Mouse (Mus musculus) forebrain, postnatal 0 days (tissue): ENCODE measurements at regions not wholly inside any gene's neighbourhood (a gene's known extent, or its start where the extent isn't known, plus 50 kb on each side); places are given as distances from the start of the nearest gene placed in this dataset.

Source experiments
- ATAC-seq: fragments of 200-750 bp; cut with Nextera tagmentation; 2 replicates; pipeline ENCODE4 v1.8.0; 2017; ENCODE audit warnings: mild to moderate bottlenecking, moderate library complexity
- DNase-seq: peaks from one replicate; pipeline ENCODE4 v3.0.0-alpha.2; 2015
- H3K27ac ChIP-seq: fragments of 300-500 bp; sonication (generic); 2 replicates; pipeline ENCODE4 v1.5.1; 2014; ENCODE audit warnings: low read depth, mild to moderate bottlenecking, antibody characterized with exemption, low read length, moderate library complexity, mixed read lengths
- H3K27me3 ChIP-seq: fragments of 300-500 bp; sonication (generic); 2 replicates; pipeline ENCODE4 v1.6.1; 2014; ENCODE audit warnings: mild to moderate bottlenecking, low read length, mixed read lengths; ENCODE audit not compliant: insufficient read depth
- H3K36me3 ChIP-seq: fragments of 300-500 bp; sonication (generic); 2 replicates; pipeline ENCODE4 v1.6.1; 2014; ENCODE audit warnings: mild to moderate bottlenecking, moderate library complexity; ENCODE audit not compliant: insufficient read depth
- H3K4me1 ChIP-seq: fragments of 300-500 bp; sonication (generic); 2 replicates; pipeline ENCODE4 v1.6.1; 2014; ENCODE audit warnings: antibody characterized with exemption; ENCODE audit not compliant: insufficient read depth
- H3K4me2 ChIP-seq: fragments of 300-500 bp; sonication (generic); 2 replicates; pipeline ENCODE4 v1.6.1; 2014; ENCODE audit warnings: low read depth, mild to moderate bottlenecking, moderate library complexity
- H3K4me3 ChIP-seq: fragments of 300-500 bp; sonication (generic); 2 replicates; pipeline ENCODE4 v1.5.1; 2014; ENCODE audit warnings: low read depth, low read length, mixed read lengths
- H3K9ac ChIP-seq: fragments of 300-500 bp; sonication (generic); 2 replicates; pipeline ENCODE4 v1.6.1; 2014; ENCODE audit warnings: mild to moderate bottlenecking
- H3K9me3 ChIP-seq: fragments of 300-500 bp; sonication (generic); 2 replicates; pipeline ENCODE4 v1.6.1; 2016; ENCODE audit warnings: low read length
- CTCF ChIP-seq: sonication (generic); IDR thresholded peaks from 2 replicates; pipeline ENCODE4 v1.5.1; 2016; ENCODE audit warnings: antibody characterized with exemption, control low read depth, low read depth
- WGBS: fragments of 180-500 bp; shearing (Covaris S2); extraction: QIAGEN DNeasy Blood & Tissue Kit; methylation state at CpG from one replicate; pipeline ENCODE4 v1.1.7; 2014; 5-methylcytosine and 5-hydroxymethylcytosine counted together

DNA sequence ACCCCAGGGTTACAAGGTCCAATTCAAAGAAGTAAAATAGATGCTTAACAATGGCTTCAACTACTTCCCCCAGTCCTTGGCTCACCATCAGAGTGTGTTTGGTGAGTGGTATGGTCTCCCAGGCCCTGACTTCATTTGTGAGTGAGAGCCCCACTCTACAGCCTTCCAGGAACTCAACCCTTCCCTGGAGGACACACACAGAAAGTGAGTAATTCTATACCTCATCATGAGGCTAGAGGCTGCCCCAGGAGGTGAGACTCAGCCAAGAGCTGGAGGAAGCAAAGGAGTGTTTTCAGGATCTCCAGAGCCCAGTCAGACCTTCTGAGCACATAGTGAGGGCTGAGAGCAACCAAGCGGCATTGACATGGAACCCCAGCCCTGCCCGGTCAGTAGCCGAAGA is 200.6 kb downstream of the Xxylt1 start:
- WGBS = 100% methylated on average over 3 of the region's 3 CpGs

DNA sequence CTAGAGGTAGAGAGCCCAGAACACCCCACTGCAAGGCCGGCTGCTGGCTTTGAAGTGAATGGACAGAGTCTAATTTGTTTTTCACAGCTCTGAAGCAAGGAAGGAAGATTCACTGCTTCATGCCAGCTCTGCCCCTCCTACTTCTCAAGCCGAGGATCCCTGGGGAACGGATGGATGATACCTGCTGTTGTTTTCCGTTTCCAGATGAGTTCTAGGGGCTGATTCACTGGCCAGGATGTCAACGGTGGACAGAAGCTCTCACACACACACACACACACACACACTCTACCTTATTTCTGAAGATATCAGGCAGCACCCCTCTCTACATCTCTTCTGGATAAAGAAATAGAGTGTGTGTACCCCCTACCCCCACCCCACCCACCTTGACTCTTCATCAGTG is 200.0 kb downstream of the Xxylt1 start:
- no peak for TF ChIP-seq CTCF
- 81% methylated on average over 5 of the region's 5 CpGs for WGBS
- no peak for ATAC-seq
- H3K4me3 ChIP-seq = no peak overlapping the region
- no peak for DNase-seq
- H3K4me1 ChIP-seq = no peaks in the 10 kb centered on the region
- H3K36me3 ChIP-seq = no peaks in the 10 kb centered on the region
- no peaks in the 10 kb centered on the region for H3K9me3 ChIP-seq
- no peak overlapping the region for H3K27ac ChIP-seq
- H3K9ac ChIP-seq = no peak overlapping the region
- no peak overlapping the region for H3K4me2 ChIP-seq
- H3K27me3 ChIP-seq = no peaks in the 10 kb centered on the region

More for the DNA sequence above, 200.6 kb downstream of the Xxylt1 start:
- no peak overlapping the region for H3K9ac ChIP-seq
- ATAC-seq (no peak), DNase-seq (no peak)
- H3K36me3 ChIP-seq = no peaks in the 10 kb centered on the region
- no peak overlapping the region for H3K27ac ChIP-seq
- no peak overlapping the region for H3K4me3 ChIP-seq
- no peak for TF ChIP-seq CTCF
- H3K9me3 ChIP-seq = no peaks in the 10 kb centered on the region
- no peak overlapping the region for H3K4me2 ChIP-seq
- no peaks in the 10 kb centered on the region for H3K4me1 ChIP-seq
- no peaks in the 10 kb centered on the region for H3K27me3 ChIP-seq

DNA sequence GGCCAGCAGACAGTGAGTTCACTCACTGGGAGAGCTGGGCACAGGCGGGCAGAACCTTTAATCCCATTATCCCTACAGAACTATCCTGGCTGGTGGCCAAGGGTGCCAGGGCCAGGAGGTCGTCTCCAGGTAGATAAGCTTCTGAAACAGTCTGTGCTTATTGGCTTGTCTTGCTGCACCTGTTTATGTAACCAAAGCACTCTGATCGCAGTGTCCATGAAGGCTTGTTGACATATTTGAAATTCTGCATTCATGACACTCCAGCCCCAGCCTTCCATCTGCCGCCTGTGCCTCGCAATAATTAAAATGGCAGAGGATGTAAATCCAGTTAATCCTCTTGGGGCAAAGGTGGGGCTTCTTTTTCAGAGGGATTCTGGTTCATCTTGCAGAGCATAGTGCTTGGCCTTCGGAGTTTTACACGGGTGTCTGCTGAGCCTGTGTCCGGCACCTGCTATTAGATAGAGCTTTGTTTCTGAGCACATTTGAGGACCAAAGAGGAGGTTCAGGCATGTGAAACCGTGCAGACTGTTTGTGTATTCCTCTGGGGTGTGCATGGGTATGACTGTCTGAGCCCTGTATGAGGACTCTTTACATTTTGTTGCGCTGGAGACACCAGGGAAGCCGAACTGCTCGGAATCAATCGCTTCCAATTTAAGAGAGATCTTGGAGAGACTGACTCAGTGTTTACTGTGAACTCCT is 197.6 kb downstream of the Xxylt1 start:
- Histone ChIP-seq H3K4me1 (no peaks in the 10 kb centered on the region), H3K9ac (no peak overlapping the region), H3K36me3 (no peaks in the 10 kb centered on the region), H3K9me3 (no peaks in the 10 kb centered on the region), H3K4me2 (no peak overlapping the region), H3K27ac (no peak overlapping the region), H3K4me3 (no peak overlapping the region), H3K27me3 (no peaks in the 10 kb centered on the region)
- TF ChIP-seq CTCF = no peak
- no peak for DNase-seq
- ATAC-seq = no peak
- WGBS = 47% methylated on average over 13 of the region's 13 CpGs

DNA sequence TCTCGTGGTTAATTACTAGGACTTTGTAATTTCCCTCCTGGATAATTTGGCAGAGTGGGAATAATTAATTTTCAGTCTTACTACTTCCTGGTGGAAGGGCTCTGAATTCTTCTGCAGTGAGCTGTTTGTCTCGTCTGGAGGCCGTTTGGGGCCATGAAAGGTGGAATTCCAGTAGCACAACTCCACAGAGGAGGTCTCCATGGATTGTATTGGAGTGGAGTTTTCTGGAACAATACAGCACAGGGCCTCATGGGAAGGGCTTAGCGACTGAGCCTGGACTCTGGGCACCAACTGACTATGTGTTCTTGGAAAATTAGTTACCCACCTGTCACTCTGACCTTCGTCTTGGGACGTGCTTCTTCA is 197.1 kb downstream of the Xxylt1 start:
- Histone ChIP-seq H3K9me3 (no peaks in the 10 kb centered on the region), H3K27ac (no peak overlapping the region), H3K4me2 (no peak overlapping the region), H3K4me3 (no peak overlapping the region), H3K9ac (no peak overlapping the region), H3K4me1 (no peaks in the 10 kb centered on the region), H3K27me3 (no peaks in the 10 kb centered on the region), H3K36me3 (no peaks in the 10 kb centered on the region)
- no peak for TF ChIP-seq CTCF
- DNase-seq (no peak), ATAC-seq (no peak)
- 51% methylated on average over 6 of the region's 6 CpGs for WGBS

DNA sequence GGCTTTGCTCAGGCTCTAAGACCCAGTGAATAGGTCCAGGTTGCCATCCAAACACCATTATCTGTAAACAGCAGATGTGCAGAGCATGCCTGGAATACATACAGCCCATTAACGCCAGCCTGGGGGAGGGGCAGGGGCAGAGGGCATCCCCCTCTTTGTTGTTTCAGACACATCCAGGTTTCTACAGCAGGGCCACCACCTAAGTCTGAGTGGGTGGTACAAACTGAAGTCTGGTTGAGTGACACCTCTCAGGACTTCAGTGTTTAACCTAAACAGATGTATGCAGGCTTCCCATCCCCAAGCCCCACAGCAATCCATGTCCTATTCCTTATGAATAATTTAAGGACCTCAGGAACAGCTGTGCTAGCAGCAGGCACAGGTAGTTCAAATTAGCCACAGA is 194.2 kb downstream of the Xxylt1 start:
- no peak for ATAC-seq
- WGBS = 70% methylated on average over 1 of the region's 1 CpGs
- no peak overlapping the region for H3K27ac ChIP-seq

DNA sequence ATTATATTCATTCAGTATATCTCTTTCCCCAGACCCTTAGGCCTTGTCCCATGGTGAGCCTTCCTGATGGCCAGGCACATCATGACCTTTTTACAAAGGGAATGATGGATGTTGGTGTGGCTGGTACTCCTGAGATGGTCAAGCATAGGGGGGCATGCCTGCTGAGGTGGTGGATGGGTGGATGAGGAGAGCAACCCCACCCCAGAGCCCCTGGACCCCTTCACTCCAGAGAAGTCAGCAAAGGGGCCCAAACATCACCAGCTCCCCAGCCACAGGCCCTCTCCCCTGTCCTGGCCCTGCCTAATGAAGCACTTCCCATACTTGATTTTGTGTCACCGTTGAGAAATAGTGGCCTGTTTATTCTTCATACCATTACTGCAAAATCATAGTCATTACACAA is 193.7 kb downstream of the Xxylt1 start:
- no peak overlapping the region for H3K4me2 ChIP-seq
- no peaks in the 10 kb centered on the region for H3K36me3 ChIP-seq
- DNase-seq (no peak), ATAC-seq (no peak)
- WGBS = 87% methylated on average over 1 of the region's 1 CpGs
- H3K9ac ChIP-seq = no peak overlapping the region
- H3K4me3 ChIP-seq = no peak overlapping the region
- no peak for TF ChIP-seq CTCF
- H3K9me3 ChIP-seq = no peaks in the 10 kb centered on the region
- no peak overlapping the region for H3K27ac ChIP-seq
- no peaks in the 10 kb centered on the region for H3K27me3 ChIP-seq
- no peaks in the 10 kb centered on the region for H3K4me1 ChIP-seq

More for the DNA sequence above, 194.2 kb downstream of the Xxylt1 start:
- Histone ChIP-seq H3K27me3 (no peaks in the 10 kb centered on the region), H3K4me1 (no peaks in the 10 kb centered on the region), H3K4me2 (no peak overlapping the region), H3K9me3 (no peaks in the 10 kb centered on the region), H3K9ac (no peak overlapping the region), H3K4me3 (no peak overlapping the region), H3K36me3 (no peaks in the 10 kb centered on the region)
- TF ChIP-seq CTCF = no peak
- no peak for DNase-seq

DNA sequence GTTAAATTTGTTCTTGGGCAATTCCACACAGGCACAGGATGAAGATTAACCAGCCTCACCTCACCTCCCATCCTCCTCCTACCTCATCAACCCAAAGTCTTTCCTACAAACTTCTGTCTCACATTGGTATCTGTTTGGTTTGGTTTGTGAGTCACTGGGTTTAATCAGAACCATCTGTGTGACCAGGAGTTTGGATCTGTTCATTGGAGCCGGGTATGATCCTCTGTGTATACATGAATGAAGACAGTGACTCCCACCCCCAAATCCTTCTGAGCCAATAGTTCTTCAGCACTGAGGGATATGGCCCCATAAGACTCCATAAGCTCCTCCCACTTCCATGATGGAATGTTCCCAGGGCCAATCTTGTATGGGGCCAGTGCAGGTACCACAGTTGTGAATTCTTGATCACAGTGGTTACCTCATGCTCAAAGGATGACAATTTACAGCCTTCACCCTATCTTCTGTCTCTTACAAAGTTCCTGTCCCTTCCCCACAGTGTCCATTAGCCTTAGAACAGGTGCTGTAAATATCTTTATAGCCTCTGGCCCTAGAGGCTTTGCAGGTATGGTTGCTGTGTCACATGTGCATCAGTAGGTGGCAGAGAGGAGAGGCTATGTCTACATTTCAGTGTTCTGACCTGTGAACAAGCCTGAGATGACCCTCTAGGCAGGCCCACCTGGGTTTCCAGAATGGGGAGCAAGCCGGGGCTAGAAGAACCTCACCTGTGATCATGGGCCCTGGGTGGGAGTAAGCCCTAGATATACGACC is 192.5 kb downstream of the Xxylt1 start:
- Histone ChIP-seq H3K4me1 (no peaks in the 10 kb centered on the region), H3K4me2 (no peak overlapping the region), H3K9me3 (no peaks in the 10 kb centered on the region), H3K27me3 (no peaks in the 10 kb centered on the region), H3K9ac (no peak overlapping the region), H3K27ac (no peak overlapping the region), H3K4me3 (no peak overlapping the region), H3K36me3 (no peaks in the 10 kb centered on the region)
- WGBS = 95% methylated on average over 3 of the region's 3 CpGs
- DNase-seq (no peak), ATAC-seq (no peak)
- TF ChIP-seq CTCF = no peak
